Mouse (Mus musculus) myocyte (in vitro differentiated cells): Measurements from ENCODE around the gene Slc39a1.

Source experiments
- CEBPB ChIP-seq: IDR thresholded peaks from 2 replicates; pipeline ENCODE4 v1.6.1; 2011; ENCODE audit warnings: mild to moderate bottlenecking, moderate library complexity; ENCODE audit not compliant: poor library complexity, insufficient read depth, severe bottlenecking
- E2F4 ChIP-seq: IDR thresholded peaks from one replicate; pipeline ENCODE4 v1.6.1; 2011; ENCODE audit warnings: mild to moderate bottlenecking, control low read depth, moderate library complexity; ENCODE audit not compliant: insufficient read depth
- MAX ChIP-seq: IDR thresholded peaks from one replicate; pipeline ENCODE4 v1.6.1; 2011; ENCODE audit warnings: low read depth, mild to moderate bottlenecking, control low read depth
- MYOG ChIP-seq, 3 experiments: IDR thresholded peaks; one replicate each; pipeline ENCODE4 v1.6.1; 2011; ENCODE audit warnings: control low read depth in 2 of 3, low read depth in 2 of 3, mild to moderate bottlenecking in 2 of 3; ENCODE audit not compliant: insufficient read length in 2 of 3, control insufficient read depth in 1 of 3, insufficient read depth in 1 of 3
- POLR2A ChIP-seq: IDR thresholded peaks from one replicate; pipeline ENCODE4 v1.6.1; 2011; ENCODE audit warnings: low read depth, mild to moderate bottlenecking, control low read depth, moderate library complexity; ENCODE audit not compliant: insufficient read length
- POLR2AphosphoS2 ChIP-seq: IDR thresholded peaks from one replicate; pipeline ENCODE4 v1.6.1; 2011; ENCODE audit warnings: low read depth, control low read depth; ENCODE audit not compliant: insufficient read length
- TCF12 ChIP-seq: IDR thresholded peaks from one replicate; pipeline ENCODE4 v1.6.1; 2011; ENCODE audit warnings: mild to moderate bottlenecking, control low read depth; ENCODE audit not compliant: poor library complexity, insufficient read depth, severe bottlenecking
- USF1 ChIP-seq: IDR thresholded peaks from one replicate; pipeline ENCODE4 v1.6.1; 2011; ENCODE audit warnings: low read depth, mild to moderate bottlenecking, control low read depth, moderate library complexity

DNA sequence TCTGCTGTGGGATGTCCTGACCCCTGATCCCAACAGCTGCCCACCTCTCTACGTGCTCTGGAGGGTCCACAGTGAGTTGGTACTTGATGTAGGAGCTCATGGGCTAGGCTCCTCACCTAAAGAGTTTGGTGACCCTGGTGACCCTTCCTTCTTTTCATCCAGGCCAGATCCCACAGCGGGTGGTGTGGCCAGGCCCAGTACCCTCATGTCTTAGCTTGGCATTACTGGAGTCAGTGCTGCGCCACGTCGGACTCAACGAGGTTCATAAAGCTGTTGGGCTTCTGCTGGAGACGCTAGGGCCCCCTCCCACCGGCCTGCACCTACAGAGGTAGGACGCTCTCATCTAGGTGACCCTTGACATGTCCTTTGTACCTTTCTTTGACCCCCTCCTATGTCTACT is 31.2 kb downstream of the Slc39a1 start:
- no peak for TF ChIP-seq USF1
- TF ChIP-seq POLR2A: no peak
- no peak for TF ChIP-seq CEBPB
- no peak for TF ChIP-seq POLR2AphosphoS2
- no peak for TF ChIP-seq E2F4
- TF ChIP-seq TCF12: no peak
- no peak for TF ChIP-seq MYOG (IDR thresholded peaks at IDR 0.05; ENCODE audit: control insufficient read depth in 1 of 3, insufficient read depth in 1 of 3, insufficient read length in 2 of 3, low read depth in 2 of 3)
- TF ChIP-seq MAX: no peak
